Mouse (Mus musculus) urinary bladder, postnatal 14 days (tissue): ENCODE results near the gene Duxf3.
"Not testable (repeated sequence)": the region's sequence is repeated elsewhere in the genome, so short reads cannot be mapped to it uniquely, and the experiment has no call there.

Experiments used
- DNase-seq: peaks from one replicate; pipeline ENCODE4 v3.0.0; 2021; ENCODE audit warnings: low spot score

Duxf3 gene

GRCm38 (mm10) chr10:58232641-58232969 lies at the start of gene Duxf3:
Gene Duxf3 (minus strand): TSS chr10:58232675.
- DNase-seq, result not testable (repeated sequence)

DNA sequence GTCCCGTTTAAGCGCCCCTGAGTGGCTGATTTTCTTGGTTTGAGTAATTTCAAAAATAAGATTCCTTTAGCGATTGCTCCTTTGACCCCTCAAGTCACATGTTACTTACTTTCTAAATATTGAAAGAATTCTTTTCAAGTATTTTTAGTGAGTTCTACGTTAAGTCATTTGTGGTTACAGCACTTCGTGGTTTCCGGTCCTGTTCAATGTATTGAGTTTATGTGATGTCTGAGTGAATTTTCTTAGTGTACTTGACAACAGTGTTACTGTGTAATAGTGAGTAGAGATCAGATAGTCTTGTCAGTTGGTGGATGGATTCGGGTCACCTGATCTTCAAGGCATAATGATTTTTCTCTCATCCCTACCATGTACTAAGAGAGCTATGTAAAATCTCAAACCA lies 49.8 kb upstream of the Duxf3 start:
- no peak for DNase-seq

DNA sequence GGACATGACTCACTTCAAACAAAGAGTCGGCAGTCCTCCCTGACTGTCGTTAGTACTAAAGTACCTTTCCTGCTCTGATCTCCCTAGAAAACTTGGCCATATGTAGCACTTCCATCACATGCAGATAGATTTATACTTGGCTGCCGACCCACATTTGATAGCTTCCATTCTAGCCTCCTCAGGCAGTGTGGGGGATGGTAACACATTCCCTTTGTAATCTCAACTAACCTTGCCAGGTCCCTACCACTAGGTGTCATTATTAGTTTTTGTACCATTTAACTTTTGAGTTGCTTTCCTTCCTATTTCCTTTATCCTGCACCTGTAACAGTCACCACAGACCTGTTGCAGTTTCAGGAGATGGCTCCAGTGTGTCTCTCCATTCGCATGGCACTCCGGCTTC lies 26.0 kb upstream of the Duxf3 start:
- DNase-seq, result no peak

DNA sequence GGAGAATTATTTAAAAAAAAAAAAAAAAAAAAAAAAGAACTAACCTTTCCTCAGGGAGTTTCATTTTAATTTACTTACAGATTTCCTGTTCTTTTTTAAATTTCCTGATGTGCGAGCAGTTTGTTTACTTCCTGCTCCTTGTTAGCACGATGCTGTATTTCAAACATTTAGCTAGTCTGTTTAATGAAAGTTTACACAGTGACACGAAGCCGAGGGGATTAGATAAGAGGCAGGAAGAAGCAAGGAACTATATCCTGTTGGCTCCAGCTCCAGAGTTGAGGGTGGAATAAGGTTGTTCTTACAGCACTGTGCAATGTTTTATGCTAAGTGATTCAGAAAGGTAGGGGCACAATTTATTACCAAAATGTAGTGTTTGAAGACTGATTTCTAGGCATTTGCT lies 23.5 kb upstream of the Duxf3 start:
- DNase-seq, result no peak

GRCm38 (mm10) chr10:58255213-58255892 lies 22.9 kb upstream of the Duxf3 start, which contains the start of gene Gcc2:
Gene Gcc2 (plus strand): TSS chr10:58255497.
- DNase-seq, result peak; percentile 94

GRCm38 (mm10) chr10:58254635-58255175 lies 22.2 kb upstream of the Duxf3 start:
- DNase-seq, result no peak

DNA sequence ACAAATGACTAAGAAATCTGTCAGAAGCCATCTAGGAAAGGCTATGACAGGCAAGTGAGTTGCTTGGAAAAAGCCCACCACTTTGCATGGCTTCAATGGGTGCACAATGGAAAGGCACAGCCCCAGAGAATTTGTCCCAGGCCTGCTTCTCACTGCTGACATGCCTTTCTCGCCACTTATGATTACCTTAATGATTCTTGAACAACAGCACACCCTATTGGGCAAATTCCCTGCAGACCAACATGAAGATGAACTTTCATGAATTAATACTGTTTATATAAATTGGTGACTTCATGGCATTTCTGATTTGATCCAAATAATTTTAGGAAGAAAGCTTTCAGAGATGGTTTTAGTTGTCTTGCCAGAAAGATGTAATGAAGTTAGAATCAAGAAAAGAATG lies 17.1 kb upstream of the Duxf3 start:
- no peak for DNase-seq

DNA sequence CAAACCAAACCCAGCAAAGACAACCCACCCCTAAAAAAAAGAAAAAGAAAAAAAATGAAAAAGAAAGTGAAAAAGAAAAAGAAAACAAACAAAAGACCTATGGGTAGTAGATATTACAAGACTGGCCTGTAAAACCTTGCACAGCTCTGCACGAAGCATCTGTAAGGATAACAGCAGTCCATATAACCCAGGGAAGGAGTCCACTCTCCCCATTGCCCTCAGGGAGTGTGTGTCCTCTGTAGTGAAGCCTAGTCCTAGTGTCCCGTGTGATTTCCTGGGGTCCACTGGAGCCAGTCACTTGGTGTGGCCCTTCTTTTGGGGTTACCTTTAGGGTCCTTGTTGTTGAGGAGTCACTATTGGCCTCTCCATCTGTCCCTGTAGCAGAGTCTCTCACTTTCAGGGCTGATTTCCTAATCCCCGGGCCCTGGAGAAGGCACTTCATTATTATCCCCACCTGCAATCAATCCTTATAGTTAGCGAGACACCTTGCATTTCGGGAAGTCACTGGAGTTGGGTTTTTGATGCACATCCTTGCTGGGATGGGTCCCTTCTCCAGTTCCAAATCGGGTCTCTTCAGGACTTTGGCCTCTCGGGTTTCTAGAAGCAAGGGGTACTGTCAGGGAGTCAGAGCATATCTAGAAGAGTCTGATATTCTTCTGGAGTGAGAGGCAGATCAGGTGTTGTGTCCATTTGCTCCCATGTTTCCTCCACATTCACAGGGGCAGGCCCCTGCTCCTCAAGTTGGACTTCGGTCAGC lies 6.7 kb upstream of the Duxf3 start:
- peak; percentile 70 for DNase-seq

DNA sequence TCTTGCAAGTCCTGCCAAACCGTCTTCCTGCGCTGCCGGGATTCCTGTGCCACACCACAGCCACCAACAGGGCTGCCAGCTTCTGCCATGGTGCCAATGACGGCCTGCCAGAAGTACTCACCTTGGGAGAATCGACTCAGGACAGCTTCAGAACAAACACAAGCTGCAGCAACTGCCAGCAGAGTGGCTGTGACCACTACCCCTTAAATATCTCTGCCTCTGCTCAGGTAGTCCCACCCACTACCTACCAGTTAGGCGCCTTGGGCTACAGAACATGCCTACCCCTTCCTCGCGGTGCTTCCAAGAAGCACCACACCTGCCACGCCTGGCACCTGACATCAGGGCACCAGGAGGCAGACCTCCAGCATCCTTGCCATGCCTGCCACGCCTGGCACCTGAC lies 4.1 kb upstream of the Duxf3 start, which contains the start of gene Gm4981:
Gene Gm4981 (minus strand): TSS at position 89 of the 400 bp plus-strand sequence.
- DNase-seq, result no peak

GRCm38 (mm10) chr10:58234985-58235384 lies 2.5 kb upstream of the Duxf3 start:
- not testable (repeated sequence) for DNase-seq

GRCm38 (mm10) chr10:58233740-58234121 lies 1.3 kb upstream of the Duxf3 start:
- not testable (repeated sequence) for DNase-seq

DNA sequence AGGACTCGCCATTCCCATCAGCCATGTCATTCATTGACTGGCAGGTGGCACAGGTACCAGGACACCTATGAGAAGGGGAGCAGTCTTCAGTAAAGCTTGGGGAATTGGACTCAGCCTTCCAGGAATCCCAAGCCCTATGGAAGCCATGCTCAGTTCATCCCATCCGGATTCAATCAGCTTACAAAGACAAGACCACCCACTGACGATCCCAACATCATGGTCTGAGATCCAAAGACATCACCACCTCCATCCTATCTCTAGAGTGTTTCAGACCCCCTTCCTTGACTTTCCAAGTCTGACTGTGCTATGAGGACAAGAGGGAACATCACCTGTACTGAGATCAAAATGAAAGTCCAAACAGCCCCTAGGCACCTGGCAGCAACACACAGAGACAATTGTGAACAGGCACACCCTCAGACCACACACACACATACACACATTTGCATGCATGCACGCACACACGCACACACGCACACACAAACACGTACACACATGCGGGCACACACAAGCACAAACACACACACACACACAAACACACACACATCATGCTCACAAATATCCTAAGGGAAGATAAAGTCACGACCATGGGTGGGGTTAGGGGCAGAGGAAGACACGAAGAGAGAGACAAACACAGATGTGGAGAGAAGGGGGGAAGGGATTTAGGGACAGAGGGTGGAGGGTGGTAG lies 722 bp upstream of the Duxf3 start:
- not testable (repeated sequence) for DNase-seq

GRCm38 (mm10) chr10:58231779-58232640 lies 465 bp downstream of the Duxf3 start:
- peak; percentile 82 for DNase-seq

DNA sequence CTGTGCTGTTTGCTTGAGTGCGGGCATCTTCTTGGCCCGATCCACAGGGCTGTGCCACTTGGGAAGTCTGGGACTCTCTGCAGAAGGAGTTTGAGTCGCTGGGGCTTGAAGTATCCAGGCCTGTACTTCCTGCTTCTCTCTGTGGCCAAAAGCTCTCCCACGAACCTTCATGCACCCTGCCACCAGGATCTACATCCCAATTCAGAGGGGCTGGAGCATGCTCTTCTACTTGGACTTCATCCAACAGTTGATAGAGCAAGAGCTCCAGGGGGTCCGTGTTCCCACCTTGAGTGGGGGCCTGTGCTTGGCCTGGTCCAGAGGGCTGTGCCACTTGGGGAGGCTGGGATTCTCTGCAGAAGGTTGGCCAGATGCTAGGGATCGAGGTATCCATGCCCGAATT lies 1.4 kb downstream of the Duxf3 start:
- peak; percentile 58 for DNase-seq

DNA sequence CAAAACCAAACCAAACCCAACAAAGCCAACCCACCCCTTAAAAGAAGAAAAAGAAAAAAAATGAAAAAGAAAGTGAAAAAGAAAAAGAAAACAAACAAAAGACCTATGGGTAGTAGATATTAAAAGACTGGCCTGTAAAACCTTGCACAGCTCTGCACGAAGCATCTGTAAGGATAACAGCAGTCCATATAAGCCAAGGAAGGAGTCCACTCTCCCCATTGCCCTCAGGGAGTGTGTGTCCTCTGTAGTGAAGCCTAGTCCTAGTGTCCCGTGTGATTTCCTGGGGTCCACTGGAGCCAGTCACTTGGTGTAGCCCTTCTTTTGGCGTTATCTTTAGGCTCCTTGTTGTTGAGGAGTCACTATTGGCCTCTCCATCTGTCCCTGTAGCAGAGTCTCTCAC lies 2.5 kb downstream of the Duxf3 start:
- not testable (repeated sequence) for DNase-seq

GRCm38 (mm10) chr10:58227798-58228197 lies 4.7 kb downstream of the Duxf3 start:
- DNase-seq, result not testable (repeated sequence)

- not testable (repeated sequence) for DNase-seq
Measured at GRCm38 (mm10) chr10:58226357-58226756, 6.1 kb downstream of the Duxf3 start.

GRCm38 (mm10) chr10:58224827-58225785 lies 7.4 kb downstream of the Duxf3 start, which contains the start of gene AW822073:
Gene AW822073 (minus strand): TSS chr10:58224930.
- DNase-seq, result not testable (repeated sequence)

- DNase-seq, result peak; percentile 78
Measured at GRCm38 (mm10) chr10:58223972-58224805, 8.3 kb downstream of the Duxf3 start.
